Mouse (Mus musculus): ENCODE measurements at regions not wholly inside any gene's neighbourhood (a gene's known extent, or its start where the extent isn't known, plus 50 kb on each side); places are given as distances from the start of the nearest gene placed in this dataset.

DNA sequence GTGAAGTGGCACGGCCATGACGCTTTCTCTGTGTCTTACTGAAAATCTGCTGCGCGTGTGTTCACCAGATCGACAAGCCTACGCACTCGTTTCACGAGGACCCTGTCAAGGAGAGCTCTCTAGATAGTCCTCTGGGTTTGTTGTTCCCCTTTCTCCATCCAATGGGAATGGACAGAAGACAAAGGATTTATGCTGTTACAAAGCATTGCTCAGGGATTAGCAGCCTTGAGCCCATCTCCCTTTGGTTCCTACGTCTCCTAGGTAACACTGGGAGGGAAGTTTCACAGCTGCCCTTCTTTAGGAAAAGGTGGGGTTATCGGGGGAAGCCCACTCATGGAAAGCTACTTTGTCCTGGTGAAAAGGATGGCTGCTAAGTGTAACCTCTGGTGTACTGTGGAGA, 212.7 kb upstream of the Tbc1d5 start:
- TF ChIP-seq POLR2A (IDR thresholded peaks at IDR 0.05; ENCODE audit: extremely low read depth, insufficient read depth, low read length) (no peak), CTCF (IDR thresholded peaks at IDR 0.05; ENCODE audit: extremely low read depth, insufficient read depth, low read length) (no peak)

All from cortical plate, adult 2 months (tissue).